Mouse (Mus musculus): ENCODE results near the gene Gm14409. TPM values are rescaled to one million over a fixed set of nuclear protein-coding genes. Genes with fewer than 3 reads are reported as not detected.

The Gm14409 gene
- polyA plus RNA-seq, 1 experiment from 2014 or later = not detected

Other genes with a start within 250 kb of the Gm14409 start
- not detected in 2 replicates for gene Gm14401, start 192.7 kb downstream of the Gm14409 start, polyA plus RNA-seq (2014; fragmentation: Nextera tagmentation; extraction: Ambion mirVana)
- 29.4 and 30.3 TPM in 2 replicates for gene Gm14410, start 60.6 kb downstream of the Gm14409 start, polyA plus RNA-seq (2014; fragmentation: Nextera tagmentation; extraction: Ambion mirVana)
- gene Gm14412, start 57.3 kb upstream of the Gm14409 start, polyA plus RNA-seq (2014; fragmentation: Nextera tagmentation; extraction: Ambion mirVana) = 0.22 TPM in 1 of 2 replicates, not detected in the other
- 10.5 and 11.7 TPM in 2 replicates for gene Gm14418, start 131.3 kb upstream of the Gm14409 start, polyA plus RNA-seq (2014; fragmentation: Nextera tagmentation; extraction: Ambion mirVana)
- 12.3 and 12.5 TPM in 2 replicates for gene Zfp970, start 197.7 kb upstream of the Gm14409 start, polyA plus RNA-seq (2014; fragmentation: Nextera tagmentation; extraction: Ambion mirVana)
- 5.7 and 6.7 TPM in 2 replicates for gene Gm14403, start 231.2 kb upstream of the Gm14409 start, polyA plus RNA-seq (2014; fragmentation: Nextera tagmentation; extraction: Ambion mirVana)